Mouse (Mus musculus): ENCODE measurements at regions not wholly inside any gene's neighbourhood (a gene's known extent, or its start where the extent isn't known, plus 50 kb on each side); places are given as distances from the start of the nearest gene placed in this dataset.

GRCm38 (mm10) chr4:84196732-84197131, 478.3 kb downstream of the Bnc2 start:
- H3K27ac ChIP-seq (ENCODE audit: low read depth, low read length): no peak overlapping the region
- H3K4me1 ChIP-seq (replicated peaks; ENCODE audit: control insufficient read depth, insufficient read depth, low read length): no peaks in the 10 kb centered on the region
- H3K4me3 ChIP-seq (ENCODE audit: low read depth, low read length): no peak overlapping the region
- DNase-seq (ENCODE audit: low spot score) (no peak), ATAC-seq (replicated peaks; ENCODE audit: low FRiP score) (no peak)
- no peaks in the 10 kb centered on the region for H3K9me3 ChIP-seq (ENCODE audit: control insufficient read depth, low read length)
- H3K9ac ChIP-seq (ENCODE audit: low read depth, low read length): no peak overlapping the region
- WGBS: 76% methylated on average over 2 of the region's 2 CpGs
- H3K27me3 ChIP-seq (replicated peaks; ENCODE audit: control insufficient read depth, insufficient read depth, low read length): no peaks in the 10 kb centered on the region
- H3K4me2 ChIP-seq: no peak overlapping the region
- no peaks in the 10 kb centered on the region for H3K36me3 ChIP-seq (ENCODE audit: control insufficient read depth, insufficient read depth, low read length)

GRCm38 (mm10) chr4:84198176-84198575, 476.9 kb downstream of the Bnc2 start:
- no peak for DNase-seq (ENCODE audit: low spot score)
- Histone ChIP-seq H3K4me2 (no peak overlapping the region), H3K4me3 (ENCODE audit: low read depth, low read length) (no peak overlapping the region), H3K9me3 (ENCODE audit: control insufficient read depth, low read length) (no peaks in the 10 kb centered on the region), H3K4me1 (replicated peaks; ENCODE audit: control insufficient read depth, insufficient read depth, low read length) (no peaks in the 10 kb centered on the region), H3K27me3 (replicated peaks; ENCODE audit: control insufficient read depth, insufficient read depth, low read length) (no peaks in the 10 kb centered on the region), H3K9ac (ENCODE audit: low read depth, low read length) (no peak overlapping the region), H3K27ac (ENCODE audit: low read depth, low read length) (no peak overlapping the region), H3K36me3 (ENCODE audit: control insufficient read depth, insufficient read depth, low read length) (no peaks in the 10 kb centered on the region)
- WGBS: 81% methylated on average over 4 of the region's 4 CpGs
- ATAC-seq (replicated peaks; ENCODE audit: low FRiP score): no peak

GRCm38 (mm10) chr4:84199181-84199656, 475.9 kb downstream of the Bnc2 start:
- no peak overlapping the region for H3K27ac ChIP-seq (ENCODE audit: low read depth, low read length)
- H3K4me3 ChIP-seq (ENCODE audit: low read depth, low read length): no peak overlapping the region
- 61% methylated on average over 9 of the region's 9 CpGs for WGBS
- H3K36me3 ChIP-seq (ENCODE audit: control insufficient read depth, insufficient read depth, low read length): no peaks in the 10 kb centered on the region
- no peak overlapping the region for H3K9ac ChIP-seq (ENCODE audit: low read depth, low read length)
- no peak for ATAC-seq (replicated peaks; ENCODE audit: low FRiP score)
- DNase-seq (ENCODE audit: low spot score): no peak
- no peaks in the 10 kb centered on the region for H3K4me1 ChIP-seq (replicated peaks; ENCODE audit: control insufficient read depth, insufficient read depth, low read length)
- H3K27me3 ChIP-seq (replicated peaks; ENCODE audit: control insufficient read depth, insufficient read depth, low read length): no peaks in the 10 kb centered on the region
- H3K4me2 ChIP-seq: no peak overlapping the region
- H3K9me3 ChIP-seq (ENCODE audit: control insufficient read depth, low read length): no peaks in the 10 kb centered on the region

- Histone ChIP-seq H3K9ac (ENCODE audit: low read depth, low read length) (no peak overlapping the region), H3K4me1 (replicated peaks; ENCODE audit: control insufficient read depth, insufficient read depth, low read length) (no peaks in the 10 kb centered on the region), H3K4me2 (no peak overlapping the region), H3K27me3 (replicated peaks; ENCODE audit: control insufficient read depth, insufficient read depth, low read length) (no peaks in the 10 kb centered on the region), H3K27ac (ENCODE audit: low read depth, low read length) (no peak overlapping the region), H3K36me3 (ENCODE audit: control insufficient read depth, insufficient read depth, low read length) (no peaks in the 10 kb centered on the region), H3K9me3 (ENCODE audit: control insufficient read depth, low read length) (no peaks in the 10 kb centered on the region), H3K4me3 (ENCODE audit: low read depth, low read length) (no peak overlapping the region)
- no peak for DNase-seq (ENCODE audit: low spot score)
- WGBS: 58% methylated on average over 3 of the region's 3 CpGs
- no peak for ATAC-seq (replicated peaks; ENCODE audit: low FRiP score)
Measured at GRCm38 (mm10) chr4:84201001-84201400, 474.1 kb downstream of the Bnc2 start.

GRCm38 (mm10) chr4:84202231-84202630, 472.8 kb downstream of the Bnc2 start:
- ATAC-seq (replicated peaks; ENCODE audit: low FRiP score) (no peak), DNase-seq (ENCODE audit: low spot score) (no peak)
- 53% methylated on average over 2 of the region's 2 CpGs for WGBS

GRCm38 (mm10) chr4:84203680-84204079, 471.4 kb downstream of the Bnc2 start:
- DNase-seq (ENCODE audit: low spot score) (no peak), ATAC-seq (replicated peaks; ENCODE audit: low FRiP score) (no peak)
- H3K36me3 ChIP-seq (ENCODE audit: control insufficient read depth, insufficient read depth, low read length): no peaks in the 10 kb centered on the region
- H3K4me1 ChIP-seq (replicated peaks; ENCODE audit: control insufficient read depth, insufficient read depth, low read length): no peaks in the 10 kb centered on the region
- no peaks in the 10 kb centered on the region for H3K27me3 ChIP-seq (replicated peaks; ENCODE audit: control insufficient read depth, insufficient read depth, low read length)
- no peak overlapping the region for H3K4me3 ChIP-seq (ENCODE audit: low read depth, low read length)
- no peak overlapping the region for H3K9ac ChIP-seq (ENCODE audit: low read depth, low read length)
- no peaks in the 10 kb centered on the region for H3K9me3 ChIP-seq (ENCODE audit: control insufficient read depth, low read length)
- 54% methylated on average over 1 of the region's 1 CpGs for whole genome bisulfite sequencing
- no peak overlapping the region for H3K4me2 ChIP-seq
- no peak overlapping the region for H3K27ac ChIP-seq (ENCODE audit: low read depth, low read length)

More at GRCm38 (mm10) chr4:84202231-84202630, 472.8 kb downstream of the Bnc2 start:
- Histone ChIP-seq H3K9ac (ENCODE audit: low read depth, low read length) (no peak overlapping the region), H3K4me1 (replicated peaks; ENCODE audit: control insufficient read depth, insufficient read depth, low read length) (no peaks in the 10 kb centered on the region), H3K27me3 (replicated peaks; ENCODE audit: control insufficient read depth, insufficient read depth, low read length) (no peaks in the 10 kb centered on the region), H3K9me3 (ENCODE audit: control insufficient read depth, low read length) (no peaks in the 10 kb centered on the region), H3K4me3 (ENCODE audit: low read depth, low read length) (no peak overlapping the region), H3K27ac (ENCODE audit: low read depth, low read length) (no peak overlapping the region), H3K4me2 (no peak overlapping the region), H3K36me3 (ENCODE audit: control insufficient read depth, insufficient read depth, low read length) (no peaks in the 10 kb centered on the region)

- no peak for DNase-seq (ENCODE audit: low spot score)
- Histone ChIP-seq H3K4me2 (no peak overlapping the region), H3K9me3 (ENCODE audit: control insufficient read depth, low read length) (no peaks in the 10 kb centered on the region), H3K9ac (ENCODE audit: low read depth, low read length) (no peak overlapping the region), H3K4me1 (replicated peaks; ENCODE audit: control insufficient read depth, insufficient read depth, low read length) (no peaks in the 10 kb centered on the region), H3K27me3 (replicated peaks; ENCODE audit: control insufficient read depth, insufficient read depth, low read length) (no peaks in the 10 kb centered on the region), H3K4me3 (ENCODE audit: low read depth, low read length) (no peak overlapping the region), H3K27ac (ENCODE audit: low read depth, low read length) (no peak overlapping the region), H3K36me3 (ENCODE audit: control insufficient read depth, insufficient read depth, low read length) (no peaks in the 10 kb centered on the region)
- ATAC-seq (replicated peaks; ENCODE audit: low FRiP score): no peak
Measured at GRCm38 (mm10) chr4:84204777-84205176, 470.3 kb downstream of the Bnc2 start.

GRCm38 (mm10) chr4:84208175-84208574, 466.9 kb downstream of the Bnc2 start:
- Histone ChIP-seq H3K4me1 (replicated peaks; ENCODE audit: control insufficient read depth, insufficient read depth, low read length) (no peaks in the 10 kb centered on the region), H3K9me3 (ENCODE audit: control insufficient read depth, low read length) (no peaks in the 10 kb centered on the region), H3K27me3 (replicated peaks; ENCODE audit: control insufficient read depth, insufficient read depth, low read length) (no peaks in the 10 kb centered on the region), H3K36me3 (ENCODE audit: control insufficient read depth, insufficient read depth, low read length) (no peaks in the 10 kb centered on the region), H3K4me3 (ENCODE audit: low read depth, low read length) (no peak overlapping the region), H3K4me2 (no peak overlapping the region), H3K9ac (ENCODE audit: low read depth, low read length) (no peak overlapping the region), H3K27ac (ENCODE audit: low read depth, low read length) (no peak overlapping the region)
- no peak for DNase-seq (ENCODE audit: low spot score)
- WGBS: 64% methylated on average over 1 of the region's 1 CpGs
- ATAC-seq (replicated peaks; ENCODE audit: low FRiP score): no peak

GRCm38 (mm10) chr4:84209538-84209937, 465.5 kb downstream of the Bnc2 start:
- H3K9me3 ChIP-seq (ENCODE audit: control insufficient read depth, low read length): no peaks in the 10 kb centered on the region
- no peak for DNase-seq (ENCODE audit: low spot score)
- H3K4me3 ChIP-seq (ENCODE audit: low read depth, low read length): no peak overlapping the region
- H3K36me3 ChIP-seq (ENCODE audit: control insufficient read depth, insufficient read depth, low read length): no peaks in the 10 kb centered on the region
- no peak for ATAC-seq (replicated peaks; ENCODE audit: low FRiP score)
- no peaks in the 10 kb centered on the region for H3K4me1 ChIP-seq (replicated peaks; ENCODE audit: control insufficient read depth, insufficient read depth, low read length)
- H3K27me3 ChIP-seq (replicated peaks; ENCODE audit: control insufficient read depth, insufficient read depth, low read length): no peaks in the 10 kb centered on the region
- H3K9ac ChIP-seq (ENCODE audit: low read depth, low read length): no peak overlapping the region
- H3K4me2 ChIP-seq: no peak overlapping the region
- no peak overlapping the region for H3K27ac ChIP-seq (ENCODE audit: low read depth, low read length)
- 66% methylated on average over 2 of the region's 2 CpGs for WGBS

Data from liver, embryonic 11.5 days (tissue).